Mouse (Mus musculus) thymus, adult 2 months (tissue): ENCODE measurements around the gene Vac14.

Experiments used
- CTCF ChIP-seq: fragments of 200-500 bp; IDR thresholded peaks from 2 replicates; pipeline ENCODE4 v1.5.1; 2012; ENCODE audit warnings: mild to moderate bottlenecking, control low read depth, low read length, moderate library complexity, borderline replicate concordance; ENCODE audit not compliant: control insufficient read depth, poor library complexity, insufficient read depth; ENCODE audit errors: extremely low read depth
- POLR2A ChIP-seq: fragments of 200-500 bp; IDR thresholded peaks from 2 replicates; pipeline ENCODE4 v1.6.1; 2012; ENCODE audit warnings: mild to moderate bottlenecking, low read length, control low read depth, moderate library complexity; ENCODE audit not compliant: control insufficient read depth, poor library complexity, insufficient read depth; ENCODE audit errors: extremely low read depth

GRCm38 (mm10) chr8:110721606-110722413 lies 103.4 kb downstream of the Vac14 start:
- TF ChIP-seq CTCF = no peak
- TF ChIP-seq POLR2A = no peak
